Mouse (Mus musculus) liver, adult 2 months (tissue): ENCODE measurements around the gene Zrsr2.

Experiments
- CTCF ChIP-seq: fragments of 200-500 bp; IDR thresholded peaks from 2 replicates; pipeline ENCODE4 v1.5.1; 2011; ENCODE audit warnings: low read depth, low read length, control low read depth
- POLR2A ChIP-seq: fragments of 200-500 bp; IDR thresholded peaks from 2 replicates; pipeline ENCODE4 v1.6.1; 2011; ENCODE audit warnings: low read length, control low read depth; ENCODE audit not compliant: insufficient read depth; ENCODE audit errors: extremely low read depth

DNA sequence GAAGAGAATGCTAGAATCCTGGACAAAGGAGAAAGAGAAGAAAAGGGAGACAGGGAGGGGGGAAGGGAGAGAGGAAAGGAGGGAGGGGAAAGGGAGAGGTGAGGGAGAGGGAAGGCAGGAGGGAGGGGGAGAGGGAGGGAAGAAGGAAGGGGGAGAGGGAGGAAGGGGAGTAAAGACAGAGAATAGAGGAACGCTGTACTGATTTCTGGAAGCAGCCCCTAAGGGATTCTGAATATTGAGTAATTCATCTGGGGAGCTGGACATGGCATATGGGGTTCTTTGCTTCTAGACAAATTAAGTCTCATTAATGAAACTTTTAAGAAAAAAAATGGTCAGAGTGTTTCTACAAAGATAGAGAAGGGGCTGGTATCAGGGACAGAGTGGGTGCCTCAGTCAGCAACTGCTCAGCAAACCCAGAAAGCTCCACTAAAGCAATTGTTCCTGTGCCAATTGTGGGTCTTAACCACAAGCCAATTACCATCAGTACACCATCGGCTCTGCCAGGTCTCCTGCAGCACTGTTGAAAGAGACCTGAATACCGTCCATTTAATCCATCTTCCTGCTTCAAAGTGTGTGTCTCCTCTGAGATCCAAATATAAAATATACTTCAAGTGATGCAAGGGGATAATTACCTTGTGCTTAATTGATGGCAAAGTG is 29.4 kb upstream of the Zrsr2 start:
- TF ChIP-seq CTCF (no peak), POLR2A (no peak)
